31 mouse cellular contexts compared by ENCODE assay signal in genomic region chr7:19945201-19945600, GRCm38 (mm10). TPM values are rescaled to one million over a fixed set of nuclear protein-coding genes. Genes with fewer than 3 reads are reported as not detected.
DNase-seq lines count a peak whose midpoint lies in the region; ATAC-seq and TF ChIP-seq lines count a peak whose summit lies in the region.
"Had no signal": no experiment of that assay in that cellular context is flagged by ENCODE, and none has a peak within 500 bp of the region (broad histone marks: within the 10 kb centered on the region; RNA-seq: fewer than 3 reads in every experiment).

No protein-coding gene starts in this region.

- no peak overlapping the region for H3K4me3 ChIP-seq in spleen, adult 2 months (ENCODE audit: extremely low read depth, insufficient read depth, insufficient read length)
- H3K4me3 ChIP-seq: forebrain, embryonic 10.5 days; heart, embryonic 15.5 days; hindbrain, embryonic 13.5 days; left cerebral cortex, adult 2 months; liver, embryonic 13.5 days; megakaryocyte, embryonic 14.5 days; midbrain, embryonic 13.5 days; neural tube, embryonic 13.5 days had no signal

- ATAC-seq in megakaryocyte, adult 5-6 weeks (ENCODE audit: poor library complexity, severe bottlenecking) = peak; percentile 75
- ATAC-seq: midbrain, embryonic 13.5 days had no signal

- no peak for TF ChIP-seq CTCF in spleen, adult 2 months (IDR thresholded peaks at IDR 0.05; ENCODE audit: extremely low read depth, insufficient read depth, insufficient read length, insufficient replicate concordance)

- WGBS in spleen, adult 2 months = 76% methylated on average over 5 of the region's 5 CpGs

- TF ChIP-seq POLR2A in spleen, adult 2 months (IDR thresholded peaks at IDR 0.05; ENCODE audit: low read depth, low read length) = no peak

- no peaks in the 10 kb centered on the region for H3K27me3 ChIP-seq in spleen, adult 2 months (ENCODE audit: control insufficient read depth, insufficient read depth, low read length)
- H3K27me3 ChIP-seq: heart, embryonic 15.5 days; hindbrain, embryonic 13.5 days; liver, embryonic 13.5 days; midbrain, embryonic 13.5 days; neural tube, embryonic 13.5 days had no signal

- H3K4me1 ChIP-seq in spleen, adult 2 months (ENCODE audit: control insufficient read depth, insufficient read depth, insufficient read length) = no peaks in the 10 kb centered on the region; the same call in 1 of the 2 replicates
- H3K4me1 ChIP-seq: forebrain, embryonic 10.5 days; hindbrain, embryonic 13.5 days; liver, embryonic 13.5 days; midbrain, embryonic 13.5 days; neural tube, embryonic 13.5 days had no signal

- no peaks in the 10 kb centered on the region for H3K36me3 ChIP-seq in spleen, adult 2 months (ENCODE audit: control insufficient read depth, insufficient read depth, low read length)
- H3K36me3 ChIP-seq: forebrain, embryonic 10.5 days; heart, embryonic 15.5 days; hindbrain, embryonic 13.5 days; liver, embryonic 13.5 days; midbrain, embryonic 13.5 days; neural tube, embryonic 13.5 days had no signal

- peak overlapping the region; percentile 18; the same call in 1 of the 2 replicates for H3K27ac ChIP-seq in spleen, adult 2 months (ENCODE audit: insufficient read depth, low read length)
- H3K27ac ChIP-seq: forebrain, embryonic 10.5 days; heart, embryonic 15.5 days; hindbrain, embryonic 13.5 days; kidney, postnatal 0 days; left cerebral cortex, adult 2 months; liver, embryonic 13.5 days; midbrain, embryonic 13.5 days; neural tube, embryonic 13.5 days had no signal

- DNase-seq in spleen, adult 2 months (ENCODE audit: low read depth in 1 of 2, low spot score in 2 of 2) = no peak
- no peak for DNase-seq in spleen, adult 12 weeks (ENCODE audit: low spot score)
- peak; percentile 46 for DNase-seq in T-cell, adult 2 months (ENCODE audit: low spot score)
- peak; percentile 65 for DNase-seq in thymus, postnatal 4 days
- no peak for DNase-seq in gastrocnemius, postnatal 25 days
- no peak for DNase-seq in kidney, adult 8-10 months
- DNase-seq in kidney, adult 9 months = no peak
- DNase-seq: adrenal gland, postnatal 36 days; cerebellum, postnatal 10 days; gastrocnemius, postnatal 36 days; heart, postnatal 36 days; liver, embryonic 13.5 days; lung, adult 2 months; lung, postnatal 14 days; right cerebral cortex, postnatal 4 days had no signal

RNA-seq across cellular contexts. Expression of gene Igsf23, which starts 5.4 kb away (rescaled TPM):
- 1.2 and 3.9 TPM in 2 replicates for polyA plus RNA-seq in spleen, adult 2 months (2012; rRNA removed)
- total RNA-seq in megakaryocyte, adult 5-6 weeks (2015) = 0.31 TPM in 1 of 2 replicates, not detected in the other
- 0.11 TPM in 1 of 2 replicates, not detected in the other for total RNA-seq in megakaryocyte, adult 5-6 weeks (2017)
- not detected for total RNA-seq in gastrocnemius, postnatal 25 days (2021)
- total RNA-seq: adrenal gland, postnatal 36 days; gastrocnemius, postnatal 36 days; layer of hippocampus, postnatal 10 days; left cerebral cortex, adult 2 months; left cerebral cortex, postnatal 36 days had no signal
- polyA plus RNA-seq: embryonic facial prominence, embryonic 11.5 days; forebrain, embryonic 10.5 days; midbrain, embryonic 13.5 days; neural tube, embryonic 13.5 days had no signal

RNA-seq across cellular contexts. Expression of gene Ceacam20, which starts 20.0 kb away (rescaled TPM):
- not detected in 2 replicates for polyA plus RNA-seq in spleen, adult 2 months (2012; rRNA removed)
- not detected in 2 replicates for total RNA-seq in megakaryocyte, adult 5-6 weeks (2015)
- not detected in 2 replicates for total RNA-seq in megakaryocyte, adult 5-6 weeks (2017)
- total RNA-seq in gastrocnemius, postnatal 25 days (2021) = not detected
- total RNA-seq: adrenal gland, postnatal 36 days; gastrocnemius, postnatal 36 days; heart, postnatal 36 days; layer of hippocampus, postnatal 10 days; left cerebral cortex, adult 2 months; left cerebral cortex, postnatal 36 days had no signal
- polyA plus RNA-seq: embryonic facial prominence, embryonic 11.5 days; forebrain, embryonic 10.5 days; heart, embryonic 15.5 days; hindbrain, embryonic 13.5 days; kidney, postnatal 0 days; limb, embryonic 14.5 days; liver, embryonic 13.5 days; midbrain, embryonic 13.5 days; neural tube, embryonic 13.5 days; urinary bladder, adult 2 months had no signal

RNA-seq across cellular contexts. Expression of gene Pvr, which starts 24.2 kb away (rescaled TPM):
- polyA plus RNA-seq in spleen, adult 2 months (2012; rRNA removed) = 6.6 and 8.0 TPM in 2 replicates
- 7.8 TPM in 2 replicates for total RNA-seq in megakaryocyte, adult 5-6 weeks (2015)
- total RNA-seq in megakaryocyte, adult 5-6 weeks (2017) = 7.6 TPM in 2 replicates
- 1 to 10 TPM; 5.6 to 6.1 TPM for total RNA-seq in gastrocnemius, postnatal 25 days (2021)

RNA-seq across cellular contexts. Expression of gene Nlrp9b, which starts 46.1 kb away (rescaled TPM):
- polyA plus RNA-seq in spleen, adult 2 months (2012; rRNA removed) = not detected in 2 replicates
- total RNA-seq in megakaryocyte, adult 5-6 weeks (2015) = not detected in 2 replicates
- not detected in 2 replicates for total RNA-seq in megakaryocyte, adult 5-6 weeks (2017)
- total RNA-seq in gastrocnemius, postnatal 25 days (2021) = not detected
- total RNA-seq: adrenal gland, postnatal 36 days; gastrocnemius, postnatal 36 days; heart, postnatal 36 days; layer of hippocampus, postnatal 10 days; left cerebral cortex, adult 2 months; left cerebral cortex, postnatal 36 days had no signal
- polyA plus RNA-seq: embryonic facial prominence, embryonic 11.5 days; forebrain, embryonic 10.5 days; heart, embryonic 15.5 days; hindbrain, embryonic 13.5 days; intestine, embryonic 14.5 days; kidney, postnatal 0 days; limb, embryonic 14.5 days; liver, embryonic 13.5 days; lung, adult 2 months; midbrain, embryonic 13.5 days; neural tube, embryonic 13.5 days; stomach, embryonic 16.5 days; urinary bladder, adult 2 months had no signal

RNA-seq across cellular contexts. Expression of gene Ceacam19, which starts 57.4 kb away (rescaled TPM):
- 0.09 and 0.22 TPM in 2 replicates for polyA plus RNA-seq in spleen, adult 2 months (2012; rRNA removed)
- total RNA-seq in megakaryocyte, adult 5-6 weeks (2015) = 1.2 and 1.3 TPM in 2 replicates
- total RNA-seq in megakaryocyte, adult 5-6 weeks (2017) = 1.6 and 2.4 TPM in 2 replicates
- total RNA-seq in gastrocnemius, postnatal 25 days (2021) = not detected
- total RNA-seq: adrenal gland, postnatal 36 days; gastrocnemius, postnatal 36 days; heart, postnatal 36 days; layer of hippocampus, postnatal 10 days; left cerebral cortex, adult 2 months; left cerebral cortex, postnatal 36 days had no signal
- polyA plus RNA-seq: embryonic facial prominence, embryonic 11.5 days; forebrain, embryonic 10.5 days; heart, embryonic 15.5 days; hindbrain, embryonic 13.5 days; intestine, embryonic 14.5 days; liver, embryonic 13.5 days; midbrain, embryonic 13.5 days; neural tube, embryonic 13.5 days had no signal

Comparison
In these comparisons a context has a peak if more than half of its experiments do, and no peak if none do; other contexts are left out.
1. DNase-seq: peak in T-cell, adult 2 months (single experiment) and thymus, postnatal 4 days (single experiment); none in spleen, adult 2 months (0 of 2), spleen, adult 12 weeks (single experiment), gastrocnemius, postnatal 25 days (single experiment), kidney, adult 8-10 months (0 of 2) and kidney, adult 9 months (single experiment).